Mouse (Mus musculus) liver, embryonic 11.5 days (tissue): ENCODE measurements around the gene Axdnd1. TPM values are rescaled to one million over a fixed set of nuclear protein-coding genes. Genes with fewer than 3 reads are reported as not detected.
"Not testable (repeated sequence)": the region's sequence is repeated elsewhere in the genome, so short reads cannot be mapped to it uniquely, and the experiment has no call there.

Source experiments
- ATAC-seq: fragments of 200-750 bp; cut with Nextera tagmentation; replicated peaks from 2 replicates; pipeline ENCODE4 v1.8.0; 2017; ENCODE audit warnings: moderate number of reproducible peaks, mild to moderate bottlenecking, moderate TSS enrichment, moderate library complexity; ENCODE audit not compliant: low FRiP score
- DNase-seq: peaks from one replicate; pipeline ENCODE4 v3.0.0-alpha.2; 2017; ENCODE audit warnings: low spot score
- H3K27ac ChIP-seq: fragments of 300-500 bp; sonication (generic); 2 replicates; pipeline ENCODE4 v1.5.1; 2014; ENCODE audit warnings: mild to moderate bottlenecking, low read depth, low read length, control low read depth
- H3K27me3 ChIP-seq: fragments of 300-500 bp; sonication (generic); replicated peaks from 2 replicates; pipeline ENCODE4 v1.6.1; 2014; ENCODE audit warnings: low read length, mixed read lengths; ENCODE audit not compliant: control insufficient read depth, insufficient read depth
- H3K36me3 ChIP-seq: fragments of 300-500 bp; sonication (generic); 2 replicates; pipeline ENCODE4 v1.6.1; 2014; ENCODE audit warnings: mild to moderate bottlenecking, low read length, moderate library complexity, mixed read lengths; ENCODE audit not compliant: control insufficient read depth, insufficient read depth
- H3K4me1 ChIP-seq: fragments of 300-500 bp; sonication (generic); replicated peaks from 2 replicates; pipeline ENCODE4 v1.6.1; 2014; ENCODE audit warnings: low read length, mixed read lengths; ENCODE audit not compliant: control insufficient read depth, insufficient read depth
- H3K4me2 ChIP-seq: fragments of 300-500 bp; sonication (generic); 2 replicates; pipeline ENCODE4 v1.6.1; 2014; ENCODE audit warnings: mild to moderate bottlenecking, control low read depth, moderate library complexity
- H3K4me3 ChIP-seq: fragments of 300-500 bp; sonication (generic); 2 replicates; pipeline ENCODE4 v1.5.1; 2014; ENCODE audit warnings: low read depth, low read length, control low read depth
- H3K9ac ChIP-seq: fragments of 300-500 bp; sonication (generic); 2 replicates; pipeline ENCODE4 v1.6.1; 2014; ENCODE audit warnings: low read depth, low read length, control low read depth
- H3K9me3 ChIP-seq: fragments of 300-500 bp; sonication (generic); 2 replicates; pipeline ENCODE4 v1.6.1; 2016; ENCODE audit warnings: low read length, inconsistent platforms, mixed read lengths; ENCODE audit not compliant: control insufficient read depth
- WGBS: fragments of 180-500 bp; shearing (Covaris S2); extraction: QIAGEN DNeasy Blood & Tissue Kit; methylation state at CpG from one replicate; pipeline ENCODE4 v1.1.7; 2014; 5-methylcytosine and 5-hydroxymethylcytosine counted together
- polyA plus RNA-seq: library from polyadenylated mRNA; unstranded; fragments of >200 nt; fragmentation: Nextera tagmentation; extraction: Ambion mirVana; gene quantifications from 2 replicates; pipeline ENCODE4 v1.2.1, GENCODE M21; 2014

The Axdnd1 gene
- polyA plus RNA-seq, 1 experiment from 2014 or later: 0.05 TPM

- ATAC-seq, H3K36me3 ChIP-seq, H3K9ac ChIP-seq, H3K9me3 ChIP-seq, H3K27ac ChIP-seq, H3K4me1 ChIP-seq, H3K27me3 ChIP-seq, DNase-seq, H3K4me2 ChIP-seq, H3K4me3 ChIP-seq: not testable (repeated sequence)
- 61% methylated on average over 3 of the region's 3 CpGs for WGBS
These were observed 20.8 kb downstream of the Axdnd1 start for GRCm38 (mm10) chr1:156400159-156400558.

- Histone ChIP-seq H3K9ac (no peak overlapping the region), H3K4me1 (no peaks in the 10 kb centered on the region), H3K27ac (no peak overlapping the region), H3K4me3 (no peak overlapping the region), H3K27me3 (no peaks in the 10 kb centered on the region), H3K4me2 (no peak overlapping the region), H3K36me3 (no peaks in the 10 kb centered on the region), H3K9me3 (no peaks in the 10 kb centered on the region)
- 62% methylated on average over 4 of the region's 4 CpGs for WGBS
- ATAC-seq (0 out of 2 replicates have a peak, but pooled peaks have one; percentile 23), DNase-seq (no peak)
These were observed 27.8 kb downstream of the Axdnd1 start for GRCm38 (mm10) chr1:156393148-156393547.

GRCm38 (mm10) chr1:156386880-156387279 is 34.1 kb downstream of the Axdnd1 start:
- Histone ChIP-seq H3K4me2 (no peak overlapping the region), H3K4me3 (no peak overlapping the region), H3K9ac (no peak overlapping the region), H3K27ac (no peak overlapping the region), H3K9me3 (no peaks in the 10 kb centered on the region), H3K36me3 (no peaks in the 10 kb centered on the region), H3K27me3 (no peaks in the 10 kb centered on the region), H3K4me1 (peaks cover 4% of the 10 kb centered on the region; the same call in 1 of the 2 replicates)
- DNase-seq (no peak), ATAC-seq (peak; percentile 82)
- 50% methylated on average over 3 of the region's 3 CpGs for WGBS

- Histone ChIP-seq H3K27me3 (no peaks in the 10 kb centered on the region), H3K4me1 (peaks cover 4% of the 10 kb centered on the region; the same call in 1 of the 2 replicates), H3K4me2 (no peak overlapping the region), H3K36me3 (no peaks in the 10 kb centered on the region), H3K4me3 (no peak overlapping the region), H3K27ac (no peak overlapping the region), H3K9ac (no peak overlapping the region), H3K9me3 (no peaks in the 10 kb centered on the region)
- 59% methylated on average over 4 of the region's 4 CpGs for WGBS
- no peak; the same call in 1 of the 2 replicates for ATAC-seq
- no peak for DNase-seq
These were observed 34.7 kb downstream of the Axdnd1 start for GRCm38 (mm10) chr1:156386232-156386631.

GRCm38 (mm10) chr1:156381217-156381616 is 39.7 kb downstream of the Axdnd1 start:
- no peaks in the 10 kb centered on the region for H3K27me3 ChIP-seq
- 83% methylated on average over 3 of the region's 3 CpGs for WGBS
- H3K36me3 ChIP-seq: no peaks in the 10 kb centered on the region
- no peak overlapping the region for H3K9ac ChIP-seq
- ATAC-seq (no peak), DNase-seq (no peak)
- H3K9me3 ChIP-seq: no peaks in the 10 kb centered on the region
- H3K4me1 ChIP-seq: 0 out of 2 replicates have a peak, but pooled peaks cover 4% of the 10 kb centered on the region
- H3K27ac ChIP-seq: no peak overlapping the region
- no peak overlapping the region for H3K4me3 ChIP-seq
- no peak overlapping the region for H3K4me2 ChIP-seq

GRCm38 (mm10) chr1:156365740-156366139 is 55.2 kb downstream of the Axdnd1 start, which contains the start of gene Gm2000:
TSS of gene Gm2000 (plus strand) at chr1:156366040.
- H3K4me2 ChIP-seq: no peak within 1 kb of the TSS
- no peak within 1 kb of the TSS for H3K4me3 ChIP-seq
- H3K36me3 ChIP-seq: no peaks in the 10 kb centered on the region
- 0 out of 2 replicates have a peak, but pooled peaks cover 2% of the 10 kb centered on the region for H3K9me3 ChIP-seq
- H3K27ac ChIP-seq: no peak within 1 kb of the TSS
- no peak for ATAC-seq
- H3K9ac ChIP-seq: no peak within 1 kb of the TSS
- no peaks in the 10 kb centered on the region for H3K27me3 ChIP-seq
- no peaks in the 10 kb centered on the region for H3K4me1 ChIP-seq
- 89% methylated on average over 8 of the region's 8 CpGs for WGBS
- no peak for DNase-seq

- WGBS: 84% methylated on average over 2 of the region's 2 CpGs
- no peak for ATAC-seq
- Histone ChIP-seq H3K4me3 (no peak overlapping the region), H3K4me1 (no peaks in the 10 kb centered on the region), H3K36me3 (no peaks in the 10 kb centered on the region), H3K27me3 (no peaks in the 10 kb centered on the region), H3K9me3 (no peaks in the 10 kb centered on the region), H3K27ac (no peak overlapping the region), H3K9ac (no peak overlapping the region), H3K4me2 (no peak overlapping the region)
- no peak for DNase-seq
These were observed 68.5 kb downstream of the Axdnd1 start for GRCm38 (mm10) chr1:156352466-156352865.

- Histone ChIP-seq H3K9ac (no peak overlapping the region), H3K4me1 (no peaks in the 10 kb centered on the region), H3K4me2 (no peak overlapping the region), H3K27me3 (no peaks in the 10 kb centered on the region), H3K4me3 (no peak overlapping the region), H3K9me3 (no peaks in the 10 kb centered on the region), H3K27ac (no peak overlapping the region), H3K36me3 (no peaks in the 10 kb centered on the region)
- WGBS: 75% methylated on average over 4 of the region's 4 CpGs
- no peak for DNase-seq
- ATAC-seq: no peak
These were observed 70.5 kb downstream of the Axdnd1 start for GRCm38 (mm10) chr1:156350441-156350840.

- Histone ChIP-seq H3K27ac (no peak overlapping the region), H3K36me3 (no peaks in the 10 kb centered on the region), H3K4me3 (no peak overlapping the region), H3K9me3 (no peaks in the 10 kb centered on the region), H3K4me2 (no peak overlapping the region), H3K9ac (no peak overlapping the region), H3K4me1 (no peaks in the 10 kb centered on the region), H3K27me3 (no peaks in the 10 kb centered on the region)
- DNase-seq: no peak
- WGBS: 79% methylated on average over 4 of the region's 4 CpGs
- no peak for ATAC-seq
These were observed 71.9 kb downstream of the Axdnd1 start for GRCm38 (mm10) chr1:156349031-156349430.
